Mouse (Mus musculus) small intestine, adult 2 months (tissue): ENCODE results near the gene Kcnh5. TPM values are rescaled to one million over a fixed set of nuclear protein-coding genes. Genes with fewer than 3 reads are reported as not detected.

ENCODE experiments used
- H3K27ac ChIP-seq: fragments of 200-500 bp; 2 replicates; pipeline ENCODE4 v1.5.1; 2012; ENCODE audit warnings: low read depth, low read length, control low read depth, inconsistent platforms; ENCODE audit not compliant: insufficient read depth
- H3K27me3 ChIP-seq: fragments of 200-500 bp; 2 replicates; pipeline ENCODE4 v1.6.1; 2012; ENCODE audit warnings: mild to moderate bottlenecking, moderate library complexity, low read length, inconsistent platforms; ENCODE audit not compliant: control insufficient read depth, insufficient read depth
- H3K36me3 ChIP-seq: fragments of 200-500 bp; 2 replicates; pipeline ENCODE4 v1.6.1; 2012; ENCODE audit warnings: mild to moderate bottlenecking, low read length, control low read depth, inconsistent platforms; ENCODE audit not compliant: control insufficient read depth, insufficient read depth
- H3K4me1 ChIP-seq: fragments of 200-500 bp; 2 replicates; pipeline ENCODE4 v1.6.1; 2012; ENCODE audit warnings: low read length, inconsistent platforms, mixed read lengths; ENCODE audit not compliant: control insufficient read depth, insufficient read depth, insufficient read length
- H3K4me3 ChIP-seq: fragments of 200-500 bp; 2 replicates; pipeline ENCODE4 v1.5.1; 2012; ENCODE audit warnings: low read depth, mild to moderate bottlenecking, control low read depth, inconsistent platforms, low read length, moderate library complexity
- CTCF ChIP-seq: fragments of 200-500 bp; IDR thresholded peaks from 2 replicates; pipeline ENCODE4 v1.5.1; 2012; ENCODE audit warnings: low read depth, mild to moderate bottlenecking, control low read depth, inconsistent platforms, low read length, moderate library complexity, mixed read lengths; ENCODE audit not compliant: insufficient replicate concordance, insufficient read length; ENCODE audit errors: extremely low read depth
- POLR2A ChIP-seq: fragments of 200-500 bp; IDR thresholded peaks from 2 replicates; pipeline ENCODE4 v1.6.1; 2012; ENCODE audit warnings: low read depth, mild to moderate bottlenecking, control low read depth, inconsistent platforms, low read length, moderate library complexity
- WGBS: fragments of 180-500 bp; shearing (Covaris S2); methylation state at CpG from one replicate; pipeline ENCODE4 v1.1.7; 2018; 5-methylcytosine and 5-hydroxymethylcytosine counted together
- polyA plus RNA-seq: library from polyadenylated mRNA; depleted of rRNA; stranded (reverse); fragments of >200 nt; gene quantifications from 2 replicates; pipeline ENCODE4 v1.2.3, GENCODE M21; 2012

Kcnh5 gene
- polyA plus RNA-seq, 1 experiment: not detected

DNA sequence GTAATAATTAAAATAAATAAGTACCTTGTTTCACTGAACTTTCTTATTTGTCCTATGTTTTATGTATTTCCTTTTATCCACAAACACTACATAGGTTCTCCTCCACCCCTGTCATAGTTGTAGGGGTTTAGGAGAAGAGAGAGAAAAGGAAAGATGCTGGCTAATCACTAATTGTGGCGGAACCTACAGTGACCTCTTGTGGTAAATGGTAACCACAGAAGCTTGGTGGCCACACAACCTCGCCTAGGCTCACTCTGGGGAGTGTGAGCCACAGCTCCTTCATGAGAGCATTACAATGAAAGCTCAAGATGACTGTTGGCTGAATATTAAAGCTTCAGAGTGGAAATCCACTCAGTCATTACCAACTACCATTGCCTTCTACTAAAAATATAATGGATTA, 6.2 kb downstream of the Kcnh5 start:
- Histone ChIP-seq H3K27ac (no peak overlapping the region), H3K4me1 (no peaks in the 10 kb centered on the region), H3K4me3 (no peak overlapping the region), H3K27me3 (no peaks in the 10 kb centered on the region), H3K36me3 (no peaks in the 10 kb centered on the region)
- 29% methylated on average over 2 of the region's 2 CpGs for WGBS
- TF ChIP-seq POLR2A (no peak), CTCF (no peak)

- Histone ChIP-seq H3K27me3 (no peaks in the 10 kb centered on the region), H3K4me1 (no peaks in the 10 kb centered on the region), H3K36me3 (no peaks in the 10 kb centered on the region), H3K4me3 (no peak overlapping the region), H3K27ac (no peak overlapping the region)
- 87% methylated on average over 2 of the region's 2 CpGs for WGBS
- no peak for TF ChIP-seq POLR2A
- no peak for TF ChIP-seq CTCF
Measured at GRCm38 (mm10) chr12:75153076-75153568, 24.0 kb downstream of the Kcnh5 start.

DNA sequence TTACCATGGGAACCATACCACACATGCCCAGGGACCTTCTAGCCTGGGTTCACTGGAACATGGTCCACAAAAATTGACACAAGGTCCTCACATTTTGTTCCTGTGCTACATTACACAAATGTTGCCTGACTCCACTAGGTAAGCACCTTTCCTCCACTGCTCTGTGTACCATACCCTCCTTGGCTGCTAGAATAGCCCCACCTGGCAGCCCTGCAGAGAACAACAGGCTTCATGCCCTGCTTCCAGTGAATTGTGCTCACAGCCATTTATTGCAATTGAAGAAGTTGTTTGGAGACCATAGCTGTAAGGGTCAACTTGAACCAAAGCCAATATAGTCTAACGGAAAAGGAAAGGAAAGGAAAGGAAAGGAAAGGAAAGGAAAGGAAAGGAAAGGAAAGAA, 37.3 kb downstream of the Kcnh5 start:
- TF ChIP-seq POLR2A (no peak), CTCF (no peak)
- Histone ChIP-seq H3K4me3 (no peak overlapping the region), H3K4me1 (no peaks in the 10 kb centered on the region), H3K27ac (no peak overlapping the region), H3K36me3 (no peaks in the 10 kb centered on the region), H3K27me3 (no peaks in the 10 kb centered on the region)
- WGBS: 81% methylated on average over 1 of the region's 1 CpGs

GRCm38 (mm10) chr12:75091921-75092320, 85.2 kb downstream of the Kcnh5 start:
- Histone ChIP-seq H3K27me3 (no peaks in the 10 kb centered on the region), H3K36me3 (no peaks in the 10 kb centered on the region), H3K4me3 (no peak overlapping the region), H3K27ac (no peak overlapping the region), H3K4me1 (no peaks in the 10 kb centered on the region)
- TF ChIP-seq CTCF (no peak), POLR2A (no peak)
- WGBS: 73% methylated on average over 5 of the region's 5 CpGs

DNA sequence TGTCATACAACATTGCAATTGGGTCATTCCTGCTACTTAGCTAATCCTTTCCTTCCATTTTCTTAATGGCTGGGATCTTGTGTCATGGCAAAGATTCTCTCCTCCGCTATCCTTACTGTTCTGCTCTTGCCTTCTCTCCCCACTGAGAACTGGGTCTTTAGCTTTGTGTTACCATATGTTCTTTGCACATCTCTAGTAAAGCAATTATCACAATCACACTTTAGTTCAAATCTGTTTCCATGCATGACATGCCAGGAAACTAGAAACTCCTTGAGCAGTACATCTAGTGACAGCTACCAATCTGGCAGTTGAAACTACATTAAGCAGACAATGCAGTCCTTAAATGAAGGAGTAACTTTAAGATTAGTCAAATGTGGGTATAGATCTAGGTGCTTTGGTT, 86.2 kb downstream of the Kcnh5 start:
- WGBS: 95% methylated on average over 1 of the region's 1 CpGs

DNA sequence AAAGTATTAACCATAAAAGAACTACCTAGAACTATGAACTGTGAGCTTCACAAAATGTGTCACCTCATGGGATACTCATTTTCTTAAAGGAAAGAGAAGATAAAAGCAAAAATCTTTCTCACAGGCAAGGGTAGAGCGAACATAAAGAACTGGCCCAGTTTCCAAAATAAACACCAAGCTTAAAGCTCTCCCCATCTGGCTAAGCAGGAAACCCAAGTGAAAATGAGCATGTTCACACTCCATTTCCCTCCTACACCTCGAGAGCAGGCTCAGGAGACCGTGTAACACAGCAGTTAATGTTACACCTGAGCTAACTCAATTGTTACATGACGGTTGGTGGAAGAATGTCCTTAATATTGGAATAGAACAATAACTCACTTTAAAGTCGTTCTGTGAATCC, 100.0 kb downstream of the Kcnh5 start:
- TF ChIP-seq CTCF (no peak), POLR2A (no peak)
- H3K27ac ChIP-seq: no peak overlapping the region
- WGBS: 57% methylated on average over 5 of the region's 5 CpGs
- no peak overlapping the region for H3K4me3 ChIP-seq
- no peaks in the 10 kb centered on the region for H3K27me3 ChIP-seq
- H3K4me1 ChIP-seq: no peaks in the 10 kb centered on the region
- no peaks in the 10 kb centered on the region for H3K36me3 ChIP-seq

More for the DNA sequence above, 86.2 kb downstream of the Kcnh5 start:
- no peaks in the 10 kb centered on the region for H3K36me3 ChIP-seq
- TF ChIP-seq CTCF: no peak
- TF ChIP-seq POLR2A: no peak
- H3K27ac ChIP-seq: no peak overlapping the region
- no peaks in the 10 kb centered on the region for H3K27me3 ChIP-seq
- no peak overlapping the region for H3K4me3 ChIP-seq
- no peaks in the 10 kb centered on the region for H3K4me1 ChIP-seq

GRCm38 (mm10) chr12:75071043-75071442, 106.1 kb downstream of the Kcnh5 start:
- WGBS: 89% methylated on average over 2 of the region's 2 CpGs
- Histone ChIP-seq H3K4me3 (no peak overlapping the region), H3K36me3 (no peaks in the 10 kb centered on the region), H3K4me1 (no peaks in the 10 kb centered on the region), H3K27ac (no peak overlapping the region), H3K27me3 (no peaks in the 10 kb centered on the region; the same call in 1 of the 2 replicates)
- TF ChIP-seq CTCF (no peak), POLR2A (no peak)

GRCm38 (mm10) chr12:75062571-75062970, 114.6 kb downstream of the Kcnh5 start:
- Histone ChIP-seq H3K27ac (no peak overlapping the region), H3K4me1 (no peaks in the 10 kb centered on the region), H3K36me3 (no peaks in the 10 kb centered on the region), H3K4me3 (no peak overlapping the region), H3K27me3 (no peaks in the 10 kb centered on the region)
- no peak for TF ChIP-seq CTCF
- TF ChIP-seq POLR2A: no peak
